Mouse (Mus musculus): ENCODE data around the gene Il1a.

GRCm38 (mm10) chr2:129333471-129333870 is 23.7 kb upstream of the Il1a start:
- TF ChIP-seq EP300 (IDR thresholded peaks at IDR 0.05; ENCODE audit: low read depth) (no peak), CTCF (IDR thresholded peaks at IDR 0.05; ENCODE audit: low read depth) (no peak)

All from liver, postnatal 0 days (tissue).